Mouse (Mus musculus) neural tube, embryonic 14.5 days (tissue): ENCODE measurements at regions not wholly inside any gene's neighbourhood (a gene's known extent, or its start where the extent isn't known, plus 50 kb on each side); places are given as distances from the start of the nearest gene placed in this dataset.

Experiments
- ATAC-seq: fragments of 200-750 bp; cut with Nextera tagmentation; 2 replicates; pipeline ENCODE4 v1.8.0; 2017; ENCODE audit warnings: low read depth, mild to moderate bottlenecking, moderate TSS enrichment, moderate library complexity
- H3K27ac ChIP-seq: fragments of 300-500 bp; sonication (generic); 2 replicates; pipeline ENCODE4 v1.5.1; 2014; ENCODE audit warnings: low read depth, mild to moderate bottlenecking, control low read depth, low read length, moderate library complexity, mixed read lengths
- H3K27me3 ChIP-seq: fragments of 300-500 bp; sonication (generic); 2 replicates; pipeline ENCODE4 v1.6.1; 2014; ENCODE audit warnings: low read length; ENCODE audit not compliant: control insufficient read depth, insufficient read depth
- H3K36me3 ChIP-seq: fragments of 300-500 bp; sonication (generic); 2 replicates; pipeline ENCODE4 v1.6.1; 2014; ENCODE audit warnings: low read length, mixed read lengths; ENCODE audit not compliant: control insufficient read depth, insufficient read depth
- H3K4me1 ChIP-seq: fragments of 300-500 bp; sonication (generic); 2 replicates; pipeline ENCODE4 v1.6.1; 2014; ENCODE audit warnings: low read length; ENCODE audit not compliant: control insufficient read depth, insufficient read depth
- H3K4me2 ChIP-seq: fragments of 300-500 bp; sonication (generic); 2 replicates; pipeline ENCODE4 v1.6.1; 2014; ENCODE audit warnings: mild to moderate bottlenecking, low read depth, low read length, control low read depth
- H3K4me3 ChIP-seq: fragments of 300-500 bp; sonication (generic); 2 replicates; pipeline ENCODE4 v1.5.1; 2014; ENCODE audit warnings: low read depth, low read length, control low read depth, mixed read lengths
- H3K9ac ChIP-seq: fragments of 300-500 bp; sonication (generic); replicated peaks from 2 replicates; pipeline ENCODE4 v1.6.1; 2014; ENCODE audit warnings: low read depth, mild to moderate bottlenecking, control low read depth, low read length, mixed read lengths
- H3K9me3 ChIP-seq: fragments of 300-500 bp; sonication (generic); 2 replicates; pipeline ENCODE4 v1.6.1; 2016; ENCODE audit warnings: low read length; ENCODE audit not compliant: control insufficient read depth
- WGBS: fragments of 180-500 bp; shearing (Covaris S2); extraction: QIAGEN DNeasy Blood & Tissue Kit; methylation state at CpG from one replicate; pipeline ENCODE4 v1.1.7; 2014; 5-methylcytosine and 5-hydroxymethylcytosine counted together

DNA sequence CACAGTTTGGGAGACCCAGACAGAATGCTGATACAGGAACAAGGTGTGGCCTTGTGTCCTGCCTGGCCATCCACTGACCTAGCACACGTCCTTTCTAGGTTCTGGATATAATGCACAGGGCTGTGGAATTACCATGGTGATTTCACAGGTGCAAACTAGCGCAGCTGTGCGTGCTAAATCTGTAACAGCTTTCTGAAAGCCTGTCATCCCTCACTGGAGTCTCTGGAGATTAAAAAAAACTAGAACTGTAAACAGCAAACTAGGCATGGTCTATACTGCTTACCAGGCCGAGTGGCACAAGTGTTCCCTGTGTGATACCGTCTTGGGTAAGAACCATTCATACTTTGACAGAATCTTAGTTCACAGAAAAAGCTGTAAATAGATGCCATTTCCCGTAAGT, 69.9 kb upstream of the Tmtc1 start:
- Histone ChIP-seq H3K9me3 (no peaks in the 10 kb centered on the region), H3K4me2 (no peak overlapping the region), H3K27ac (no peak overlapping the region), H3K9ac (no peak overlapping the region), H3K4me3 (no peak overlapping the region), H3K27me3 (no peaks in the 10 kb centered on the region), H3K4me1 (no peaks in the 10 kb centered on the region), H3K36me3 (no peaks in the 10 kb centered on the region)
- 73% methylated on average over 6 of the region's 6 CpGs for WGBS
- no peak for ATAC-seq

- Histone ChIP-seq H3K4me1 (no peaks in the 10 kb centered on the region), H3K27ac (no peak overlapping the region), H3K4me3 (no peak overlapping the region), H3K9me3 (no peaks in the 10 kb centered on the region), H3K9ac (no peak overlapping the region), H3K4me2 (no peak overlapping the region), H3K27me3 (no peaks in the 10 kb centered on the region), H3K36me3 (no peaks in the 10 kb centered on the region)
- ATAC-seq: no peak
- 63% methylated on average over 2 of the region's 2 CpGs for WGBS
Measured at GRCm38 (mm10) chr6:148513134-148513533, 68.9 kb upstream of the Tmtc1 start.

DNA sequence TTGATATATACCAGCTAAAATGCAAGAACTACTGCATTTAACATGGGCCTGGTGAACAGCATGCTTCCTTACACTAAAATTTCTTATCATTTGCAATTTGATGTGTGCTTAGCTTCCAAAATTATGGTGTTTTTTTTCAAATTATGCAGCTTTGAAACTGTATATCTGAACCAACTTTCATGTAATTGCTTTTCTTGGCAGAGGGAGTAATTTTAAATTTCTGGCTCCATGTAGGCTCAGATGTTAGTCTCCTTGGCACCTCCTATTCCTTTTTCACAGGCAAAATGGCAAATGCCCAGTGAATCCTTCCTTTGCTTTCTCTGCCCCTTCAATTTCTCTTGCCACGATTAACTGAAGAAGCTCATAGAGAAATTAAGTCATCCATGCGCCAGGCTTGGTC, 61.1 kb upstream of the Tmtc1 start:
- ATAC-seq: no peak
- Histone ChIP-seq H3K36me3 (no peaks in the 10 kb centered on the region), H3K4me2 (no peak overlapping the region), H3K4me3 (no peak overlapping the region), H3K9ac (no peak overlapping the region), H3K27ac (no peak overlapping the region), H3K4me1 (no peaks in the 10 kb centered on the region), H3K9me3 (no peaks in the 10 kb centered on the region), H3K27me3 (no peaks in the 10 kb centered on the region)
- WGBS: 90% methylated on average over 2 of the region's 2 CpGs

DNA sequence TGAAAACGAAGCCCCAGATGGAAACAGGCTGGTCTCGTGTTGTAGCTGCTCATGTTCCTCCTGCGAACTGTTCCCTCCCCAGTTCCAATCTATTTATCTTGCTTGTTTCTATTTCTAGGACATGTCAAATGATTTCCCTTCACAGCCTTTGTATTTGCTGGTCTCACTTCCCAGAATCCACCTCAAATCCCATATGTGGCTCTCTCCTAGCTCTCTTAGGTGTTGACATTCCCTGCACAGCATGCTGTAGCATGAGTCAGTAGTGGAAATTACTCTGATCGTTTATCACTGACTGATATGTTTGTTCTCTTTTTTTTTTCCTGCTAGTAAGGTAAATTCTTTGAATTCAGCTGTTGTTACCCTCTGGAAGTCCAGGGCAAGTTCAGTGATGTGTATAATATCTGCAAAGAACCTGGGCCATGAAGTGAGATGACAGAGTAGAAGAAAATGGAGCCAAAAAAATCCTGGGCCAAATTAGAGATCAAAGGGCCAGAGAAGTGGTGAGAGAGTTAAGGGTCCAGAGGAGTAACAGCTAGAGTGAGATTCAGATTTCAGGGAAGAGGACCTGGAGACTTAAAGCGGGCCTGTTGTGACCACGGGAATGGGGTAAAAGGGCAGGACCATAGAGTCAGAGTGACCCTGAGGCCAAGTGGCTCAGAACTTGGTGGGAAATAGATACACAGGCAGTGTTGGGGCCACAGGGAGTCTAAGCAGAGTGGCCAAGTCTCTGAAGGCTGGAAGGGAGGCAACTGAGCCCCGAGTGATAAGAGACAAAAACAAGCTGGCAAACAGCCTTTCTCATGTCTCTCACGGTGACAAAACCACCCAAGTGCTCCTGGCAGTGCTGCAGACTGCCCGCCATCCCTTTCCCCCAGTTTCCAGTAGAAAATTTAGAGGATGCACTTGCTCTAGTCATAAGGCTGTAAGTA, 56.3 kb upstream of the Tmtc1 start:
- Histone ChIP-seq H3K27ac (no peak overlapping the region), H3K4me3 (no peak overlapping the region), H3K36me3 (no peaks in the 10 kb centered on the region), H3K27me3 (no peaks in the 10 kb centered on the region), H3K4me2 (no peak overlapping the region), H3K9me3 (no peaks in the 10 kb centered on the region), H3K9ac (no peak overlapping the region), H3K4me1 (no peaks in the 10 kb centered on the region)
- ATAC-seq: no peak
- 76% methylated on average over 9 of the region's 9 CpGs for WGBS
